Mouse (Mus musculus): ENCODE data around the gene Luc7l3.

DNA sequence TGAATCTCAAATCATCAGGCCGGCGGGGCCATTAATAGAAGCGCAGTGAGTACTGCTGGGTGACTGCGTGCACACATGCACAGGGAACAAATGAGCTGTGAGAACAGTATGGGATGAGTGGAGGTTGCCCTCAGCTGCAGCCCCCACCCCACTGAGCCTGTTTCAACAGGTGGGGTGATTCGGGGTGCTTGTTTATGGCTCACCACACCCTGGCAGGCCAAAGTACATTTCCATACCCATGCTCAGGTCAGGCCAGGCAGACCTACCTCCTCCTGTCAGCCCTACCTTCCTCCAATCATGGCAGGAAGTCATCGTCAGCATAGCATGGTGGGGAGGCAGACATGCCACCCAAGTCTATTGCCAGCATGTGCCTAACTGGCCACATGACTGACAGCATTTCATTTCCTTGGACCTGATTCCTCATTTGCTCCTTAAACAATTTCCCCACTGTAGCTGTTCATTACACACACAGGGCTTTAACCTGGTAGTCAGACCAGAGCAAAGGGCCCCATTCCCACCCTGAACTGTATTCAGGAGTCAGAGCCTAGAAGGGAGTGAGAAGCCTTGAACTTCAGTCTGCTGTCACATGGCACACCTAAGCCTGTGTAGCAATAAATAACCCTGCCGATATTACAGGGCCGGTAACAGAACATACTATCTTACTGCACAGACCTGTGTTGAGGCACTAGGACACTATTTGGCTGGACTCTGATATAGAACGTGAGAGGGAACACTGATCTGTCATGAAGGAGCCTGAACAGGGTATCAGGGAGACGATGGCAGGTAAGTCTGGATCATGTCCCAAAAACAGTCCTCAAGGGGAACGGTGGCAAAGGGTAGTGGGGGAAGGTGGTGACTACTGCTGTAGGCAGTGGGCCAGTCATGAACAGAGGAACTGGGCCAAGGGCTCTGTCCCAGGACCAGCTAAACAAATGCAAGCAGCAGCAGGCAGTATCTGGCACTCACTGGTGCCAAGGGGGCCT, 40.3 kb downstream of the Luc7l3 start, which contains the start of gene Gm21885:
- TF ChIP-seq CTCF (IDR thresholded peaks at IDR 0.05; ENCODE audit: control insufficient read depth, insufficient read depth, insufficient read length), result no peak
- TF ChIP-seq MYOG (IDR thresholded peaks at IDR 0.05; ENCODE audit: control insufficient read depth, extremely low read depth, insufficient read length), result no peak
- no peak for TF ChIP-seq CEBPB (IDR thresholded peaks at IDR 0.05; ENCODE audit: low read depth)
- no peak for TF ChIP-seq USF1 (IDR thresholded peaks at IDR 0.05; ENCODE audit: low read depth)
- no peak for TF ChIP-seq MYOD1 (IDR thresholded peaks at IDR 0.05; ENCODE audit: control insufficient read depth, insufficient read length, low read depth)
